Mouse (Mus musculus) stomach, postnatal 0 days (tissue): ENCODE measurements at regions not wholly inside any gene's neighbourhood (a gene's known extent, or its start where the extent isn't known, plus 50 kb on each side); places are given as distances from the start of the nearest gene placed in this dataset.

Experiments used
- ATAC-seq: fragments of 200-750 bp; cut with Nextera tagmentation; 2 replicates; pipeline ENCODE4 v1.8.0; 2017; ENCODE audit not compliant: low FRiP score, low TSS enrichment
- DNase-seq: peaks from one replicate; pipeline ENCODE4 v3.0.0-alpha.2; 2016; ENCODE audit warnings: low spot score
- H3K27ac ChIP-seq: fragments of 300-500 bp; sonication (generic); replicated peaks from 2 replicates; pipeline ENCODE4 v1.5.1; 2014; ENCODE audit warnings: mild to moderate bottlenecking, control low read depth
- H3K27me3 ChIP-seq: fragments of 300-500 bp; sonication (generic); 2 replicates; pipeline ENCODE4 v1.6.1; 2014; ENCODE audit warnings: low read length; ENCODE audit not compliant: control insufficient read depth, insufficient read depth
- H3K36me3 ChIP-seq: fragments of 300-500 bp; sonication (generic); 2 replicates; pipeline ENCODE4 v1.6.1; 2014; ENCODE audit warnings: low read length, mixed read lengths; ENCODE audit not compliant: control insufficient read depth, insufficient read depth
- H3K4me1 ChIP-seq: fragments of 300-500 bp; sonication (generic); replicated peaks from 2 replicates; pipeline ENCODE4 v1.6.1; 2014; ENCODE audit warnings: antibody characterized with exemption; ENCODE audit not compliant: control insufficient read depth, insufficient read depth
- H3K4me2 ChIP-seq: fragments of 300-500 bp; sonication (generic); replicated peaks from 2 replicates; pipeline ENCODE4 v1.6.1; 2014; ENCODE audit warnings: low read depth, mild to moderate bottlenecking, control low read depth, moderate library complexity
- H3K4me3 ChIP-seq: fragments of 300-500 bp; sonication (generic); 2 replicates; pipeline ENCODE4 v1.5.1; 2014; ENCODE audit warnings: low read depth, low read length, control low read depth
- H3K9ac ChIP-seq: fragments of 300-500 bp; sonication (generic); 2 replicates; pipeline ENCODE4 v1.6.1; 2014; ENCODE audit warnings: mild to moderate bottlenecking, low read length, control low read depth, mixed read lengths
- H3K9me3 ChIP-seq: fragments of 300-500 bp; sonication (generic); 2 replicates; pipeline ENCODE4 v1.6.1; 2016; ENCODE audit warnings: low read length; ENCODE audit not compliant: control insufficient read depth
- CTCF ChIP-seq: IDR thresholded peaks from 2 replicates; pipeline ENCODE4 v1.5.1; 2016; ENCODE audit warnings: antibody characterized with exemption, low read depth, mild to moderate bottlenecking, moderate library complexity
- EP300 ChIP-seq: optimal IDR thresholded peaks from 2 replicates; pipeline ENCODE3; 2016; ENCODE audit warnings: antibody characterized with exemption
- WGBS: fragments of 180-500 bp; shearing (Covaris S2); extraction: QIAGEN DNeasy Blood & Tissue Kit; methylation state at CpG from one replicate; pipeline ENCODE4 v1.1.7; 2014; 5-methylcytosine and 5-hydroxymethylcytosine counted together

GRCm38 (mm10) chr19:30393791-30394190 lies 155.7 kb downstream of the Dkk1 start:
- TF ChIP-seq CTCF (no peak), EP300 (no peak)
- Histone ChIP-seq H3K36me3 (no peaks in the 10 kb centered on the region), H3K4me3 (no peak overlapping the region), H3K9ac (no peak overlapping the region), H3K4me2 (no peak overlapping the region), H3K27me3 (no peaks in the 10 kb centered on the region), H3K4me1 (no peaks in the 10 kb centered on the region), H3K9me3 (no peaks in the 10 kb centered on the region), H3K27ac (no peak overlapping the region)
- no peak for ATAC-seq
- 41% methylated on average over 5 of the region's 5 CpGs for WGBS
- DNase-seq, result no peak

- 73% methylated on average over 6 of the region's 6 CpGs for WGBS
- Histone ChIP-seq H3K9me3 (no peaks in the 10 kb centered on the region), H3K4me2 (no peak overlapping the region), H3K4me1 (no peaks in the 10 kb centered on the region), H3K4me3 (no peak overlapping the region), H3K27me3 (no peaks in the 10 kb centered on the region), H3K27ac (no peak overlapping the region), H3K9ac (no peak overlapping the region), H3K36me3 (no peaks in the 10 kb centered on the region)
- DNase-seq (no peak), ATAC-seq (no peak)
- TF ChIP-seq EP300 (no peak), CTCF (no peak)
Measured at GRCm38 (mm10) chr19:30406943-30407342, 142.5 kb downstream of the Dkk1 start.

GRCm38 (mm10) chr19:30419556-30420280 lies 129.7 kb downstream of the Dkk1 start:
- no peak overlapping the region for H3K4me2 ChIP-seq
- no peak for DNase-seq
- 21% methylated on average over 10 of the region's 10 CpGs for WGBS
- no peak overlapping the region for H3K4me3 ChIP-seq
- no peak for ATAC-seq
- H3K9me3 ChIP-seq, result no peaks in the 10 kb centered on the region
- no peaks in the 10 kb centered on the region for H3K4me1 ChIP-seq
- no peaks in the 10 kb centered on the region for H3K27me3 ChIP-seq
- no peak overlapping the region for H3K27ac ChIP-seq
- TF ChIP-seq EP300 (no peak), CTCF (no peak)
- H3K9ac ChIP-seq, result no peak overlapping the region
- no peaks in the 10 kb centered on the region for H3K36me3 ChIP-seq

DNA sequence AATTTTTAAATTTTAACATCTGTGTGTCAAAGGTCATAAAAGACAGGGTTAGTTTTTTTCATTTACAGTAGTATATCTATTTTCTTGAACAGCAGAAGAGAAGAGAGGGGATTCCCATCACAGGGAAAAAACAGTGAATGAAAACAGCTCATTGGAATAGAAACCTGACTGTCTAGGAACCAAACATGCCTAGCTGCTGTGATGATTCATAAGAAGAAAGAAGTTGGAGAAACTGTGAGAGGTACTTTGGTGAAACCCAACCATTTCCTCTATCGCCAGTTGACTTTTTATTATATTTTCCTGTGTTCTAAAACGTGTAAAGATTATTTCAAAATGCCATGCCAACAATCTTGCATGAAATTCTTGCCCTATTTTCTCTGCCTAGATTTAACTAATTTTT lies 123.8 kb downstream of the Dkk1 start:
- no peaks in the 10 kb centered on the region for H3K27me3 ChIP-seq
- H3K27ac ChIP-seq, result no peak overlapping the region
- TF ChIP-seq EP300 (no peak), CTCF (no peak)
- H3K9ac ChIP-seq, result no peak overlapping the region
- WGBS, result 79% methylated on average over 2 of the region's 2 CpGs
- DNase-seq (no peak), ATAC-seq (no peak)
- no peaks in the 10 kb centered on the region for H3K4me1 ChIP-seq
- no peak overlapping the region for H3K4me3 ChIP-seq
- H3K9me3 ChIP-seq, result no peaks in the 10 kb centered on the region
- no peak overlapping the region for H3K4me2 ChIP-seq
- no peaks in the 10 kb centered on the region for H3K36me3 ChIP-seq

DNA sequence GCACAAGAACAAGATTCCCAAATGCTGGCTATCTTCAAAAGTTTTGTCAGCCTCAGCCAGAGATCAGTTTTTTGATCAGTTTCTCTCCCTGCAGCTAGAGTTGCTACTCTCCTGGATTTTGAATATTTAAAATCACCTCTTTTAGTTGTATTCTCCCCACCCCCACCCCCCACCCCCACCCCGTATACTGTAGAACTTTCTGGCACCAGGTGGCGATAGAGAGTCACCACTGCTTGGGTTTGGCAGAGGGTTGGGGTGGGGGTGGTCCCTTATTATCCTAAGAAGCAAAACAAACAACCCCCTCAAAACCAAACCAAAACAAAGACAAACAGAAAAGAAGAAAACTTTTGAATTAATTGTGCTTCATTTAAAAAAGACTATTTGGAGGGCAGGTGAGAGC lies 122.0 kb downstream of the Dkk1 start:
- no peaks in the 10 kb centered on the region for H3K4me1 ChIP-seq
- no peak overlapping the region for H3K4me3 ChIP-seq
- no peak for ATAC-seq
- no peak overlapping the region for H3K27ac ChIP-seq
- H3K36me3 ChIP-seq, result no peaks in the 10 kb centered on the region
- no peaks in the 10 kb centered on the region for H3K27me3 ChIP-seq
- H3K9me3 ChIP-seq, result no peaks in the 10 kb centered on the region
- DNase-seq, result no peak
- H3K9ac ChIP-seq, result no peak overlapping the region
- H3K4me2 ChIP-seq, result no peak overlapping the region
- peak; percentile 50 for TF ChIP-seq CTCF
- no peak for TF ChIP-seq EP300
- WGBS, result 4% methylated on average over 2 of the region's 2 CpGs

DNA sequence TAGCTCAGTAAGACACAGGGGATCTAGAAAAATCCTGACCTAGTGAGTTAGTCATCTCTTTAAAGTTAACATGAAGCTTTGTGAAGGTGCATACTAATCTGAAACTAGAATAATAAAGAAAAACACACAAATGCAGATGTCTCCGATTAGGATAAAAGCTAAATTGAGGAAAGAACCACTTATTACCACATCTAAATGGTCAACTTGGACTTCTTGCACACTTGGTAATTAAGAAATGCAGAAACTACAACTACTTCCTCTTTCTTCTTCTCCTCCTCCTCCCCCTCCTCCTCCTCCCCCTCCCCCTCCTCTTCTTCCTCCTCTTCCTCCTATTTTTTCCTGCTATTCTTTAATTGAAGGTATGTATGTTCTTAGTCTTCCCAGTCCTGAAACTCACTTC lies 116.3 kb downstream of the Dkk1 start:
- ATAC-seq (no peak), DNase-seq (no peak)
- Histone ChIP-seq H3K4me3 (no peak overlapping the region), H3K27me3 (no peaks in the 10 kb centered on the region), H3K4me1 (no peaks in the 10 kb centered on the region), H3K9ac (no peak overlapping the region), H3K9me3 (no peaks in the 10 kb centered on the region), H3K36me3 (no peaks in the 10 kb centered on the region), H3K27ac (no peak overlapping the region), H3K4me2 (no peak overlapping the region)
- TF ChIP-seq CTCF (no peak), EP300 (no peak)
- 85% methylated on average over 1 of the region's 1 CpGs for WGBS
